Mouse (Mus musculus) neural tube, embryonic 11.5 days (tissue): Measurements from ENCODE around the gene Nacc2. TPM values are rescaled to one million over a fixed set of nuclear protein-coding genes. Genes with fewer than 3 reads are reported as not detected.

Experiments
- ATAC-seq: fragments of 200-750 bp; cut with Nextera tagmentation; 2 replicates; pipeline ENCODE4 v1.8.0; 2017; ENCODE audit warnings: moderate number of reproducible peaks, mild to moderate bottlenecking, moderate TSS enrichment, moderate library complexity; ENCODE audit not compliant: insufficient read depth, low FRiP score, low TSS enrichment
- DNase-seq: peaks from one replicate; pipeline ENCODE4 v3.0.0-alpha.2; 2015; ENCODE audit warnings: low spot score
- H3K27ac ChIP-seq: fragments of 300-500 bp; sonication (generic); 2 replicates; pipeline ENCODE4 v1.5.1; 2014; ENCODE audit warnings: low read depth, mild to moderate bottlenecking, low read length
- H3K27me3 ChIP-seq: fragments of 300-500 bp; sonication (generic); 2 replicates; pipeline ENCODE4 v1.6.1; 2014; ENCODE audit warnings: mild to moderate bottlenecking, low read length, mixed read lengths; ENCODE audit not compliant: control insufficient read depth, insufficient read depth
- H3K36me3 ChIP-seq: fragments of 300-500 bp; sonication (generic); 2 replicates; pipeline ENCODE4 v1.6.1; 2014; ENCODE audit warnings: mild to moderate bottlenecking, low read length, moderate library complexity, mixed read lengths; ENCODE audit not compliant: control insufficient read depth, insufficient read depth
- H3K4me1 ChIP-seq: fragments of 300-500 bp; sonication (generic); 2 replicates; pipeline ENCODE4 v1.6.1; 2014; ENCODE audit warnings: low read length, mixed read lengths; ENCODE audit not compliant: control insufficient read depth, insufficient read depth
- H3K4me2 ChIP-seq: fragments of 300-500 bp; sonication (generic); 2 replicates; pipeline ENCODE4 v1.6.1; 2014; ENCODE audit warnings: low read depth, mild to moderate bottlenecking, moderate library complexity
- H3K4me3 ChIP-seq: fragments of 300-500 bp; sonication (generic); 2 replicates; pipeline ENCODE4 v1.5.1; 2014; ENCODE audit warnings: low read depth, low read length
- H3K9ac ChIP-seq: fragments of 300-500 bp; sonication (generic); 2 replicates; pipeline ENCODE4 v1.6.1; 2014; ENCODE audit warnings: mild to moderate bottlenecking, low read length
- H3K9me3 ChIP-seq: fragments of 300-500 bp; sonication (generic); 2 replicates; pipeline ENCODE4 v1.6.1; 2016; ENCODE audit warnings: low read length; ENCODE audit not compliant: control insufficient read depth
- WGBS: fragments of 180-500 bp; shearing (Covaris S2); extraction: QIAGEN DNeasy Blood & Tissue Kit; methylation state at CpG from one replicate; pipeline ENCODE4 v1.1.7; 2014; 5-methylcytosine and 5-hydroxymethylcytosine counted together
- polyA plus RNA-seq: library from polyadenylated mRNA; unstranded; fragments of >200 nt; fragmentation: Nextera tagmentation; extraction: Ambion mirVana; gene quantifications from 2 replicates; pipeline ENCODE4 v1.2.1, GENCODE M21; 2014

Nacc2 gene
- polyA plus RNA-seq, 1 experiment from 2014 or later, result 9.8 TPM

DNA sequence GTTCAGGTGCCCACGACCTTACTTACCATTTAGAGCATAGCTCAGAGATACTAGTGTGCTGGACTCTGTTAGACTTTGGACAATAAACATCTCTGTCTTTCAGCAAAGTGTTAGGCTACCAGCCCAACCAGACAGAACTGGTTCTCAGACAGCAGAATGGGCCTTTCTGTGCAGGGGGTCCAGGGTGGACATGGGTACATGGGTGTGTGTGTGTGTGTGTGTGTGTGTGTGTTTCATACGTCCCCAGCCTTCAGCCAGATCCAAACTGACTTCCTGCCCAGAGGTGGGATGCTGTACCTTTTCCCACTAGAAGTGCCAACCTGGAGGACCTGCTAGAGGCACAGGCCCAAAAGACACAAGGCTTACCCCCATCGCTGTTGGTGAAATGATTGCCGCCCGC, 23.8 kb downstream of the Nacc2 start:
- Histone ChIP-seq H3K27ac (no peak overlapping the region), H3K9me3 (no peaks in the 10 kb centered on the region), H3K36me3 (no peaks in the 10 kb centered on the region), H3K9ac (no peak overlapping the region), H3K4me3 (no peak overlapping the region), H3K27me3 (no peaks in the 10 kb centered on the region), H3K4me1 (no peaks in the 10 kb centered on the region), H3K4me2 (no peak overlapping the region)
- DNase-seq (no peak), ATAC-seq (no peak)
- 95% methylated on average over 5 of the region's 5 CpGs for WGBS

- H3K27me3 ChIP-seq, result no peaks in the 10 kb centered on the region
- 86% methylated on average over 7 of the region's 7 CpGs for WGBS
- no peaks in the 10 kb centered on the region for H3K9me3 ChIP-seq
- H3K4me3 ChIP-seq, result no peak overlapping the region
- H3K9ac ChIP-seq, result no peak overlapping the region
- DNase-seq (no peak), ATAC-seq (no peak)
- no peaks in the 10 kb centered on the region for H3K36me3 ChIP-seq
- no peak overlapping the region for H3K27ac ChIP-seq
- no peak overlapping the region for H3K4me2 ChIP-seq
- H3K4me1 ChIP-seq, result peaks cover 8% of the 10 kb centered on the region
Observed at GRCm38 (mm10) chr2:26093897-26094296, 29.1 kb downstream of the Nacc2 start.

DNA sequence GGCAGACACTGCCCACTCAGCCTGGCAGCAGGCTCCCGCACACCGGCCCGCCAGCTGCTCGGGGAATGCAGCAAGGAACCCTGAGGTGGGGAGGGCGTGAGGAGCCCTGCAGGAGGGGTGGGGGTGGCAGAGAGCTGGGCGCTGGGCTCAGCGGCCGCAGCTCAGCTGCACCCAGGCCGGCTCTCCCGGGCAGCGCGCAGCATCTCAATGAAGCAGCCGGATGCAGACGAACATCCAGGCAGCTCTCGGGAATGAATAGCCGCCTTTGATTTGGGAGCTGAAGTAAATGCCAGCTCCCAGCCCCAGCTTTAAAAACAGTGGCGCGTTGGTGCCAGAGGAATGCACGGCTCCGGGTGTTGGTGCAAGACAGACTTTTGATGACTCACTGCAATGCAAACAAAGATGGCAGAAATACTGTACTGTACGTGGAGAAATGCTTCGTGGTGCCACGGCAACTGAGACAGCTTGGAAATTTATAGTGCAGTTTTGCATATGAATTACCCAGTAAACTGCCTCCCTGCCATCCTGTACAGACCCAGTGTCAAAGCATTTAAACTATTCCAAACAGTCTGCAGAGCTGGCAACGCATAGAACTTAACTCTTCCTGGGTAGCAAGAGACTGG, 31.1 kb downstream of the Nacc2 start:
- no peaks in the 10 kb centered on the region for H3K9me3 ChIP-seq
- peak overlapping the region; percentile 95 for H3K4me2 ChIP-seq
- H3K27me3 ChIP-seq, result no peaks in the 10 kb centered on the region
- peak overlapping the region; percentile 84 for H3K27ac ChIP-seq
- 1% methylated on average over 24 of the region's 24 CpGs for WGBS
- H3K4me3 ChIP-seq, result peak overlapping the region; percentile 54
- ATAC-seq, result peak; percentile 79
- DNase-seq, result peak; percentile 66
- H3K4me1 ChIP-seq, result peaks cover 8% of the 10 kb centered on the region
- H3K36me3 ChIP-seq, result no peaks in the 10 kb centered on the region
- peak overlapping the region; percentile 86 for H3K9ac ChIP-seq

- no peaks in the 10 kb centered on the region for H3K27me3 ChIP-seq
Observed at GRCm38 (mm10) chr2:26090876-26091770, 31.9 kb downstream of the Nacc2 start.

GRCm38 (mm10) chr2:26089005-26089404, 34.0 kb downstream of the Nacc2 start:
- 87% methylated on average over 2 of the region's 2 CpGs for WGBS
- Histone ChIP-seq H3K4me3 (no peak overlapping the region), H3K4me2 (no peak overlapping the region), H3K9me3 (no peaks in the 10 kb centered on the region), H3K27me3 (no peaks in the 10 kb centered on the region), H3K4me1 (peaks cover 8% of the 10 kb centered on the region), H3K9ac (no peak overlapping the region), H3K27ac (no peak overlapping the region), H3K36me3 (no peaks in the 10 kb centered on the region)
- ATAC-seq, result no peak
- DNase-seq, result no peak

More at GRCm38 (mm10) chr2:26090876-26091770, 31.9 kb downstream of the Nacc2 start:
- H3K4me1 ChIP-seq, result peaks cover 8% of the 10 kb centered on the region
- peak overlapping the region; percentile 84 for H3K27ac ChIP-seq
- DNase-seq (peak; percentile 60), ATAC-seq (peak; percentile 43)
- H3K36me3 ChIP-seq, result no peaks in the 10 kb centered on the region
- peak overlapping the region; percentile 95 for H3K4me2 ChIP-seq
- WGBS, result under 1% methylated on average over 34 of the region's 39 CpGs
- H3K4me3 ChIP-seq, result peak overlapping the region; percentile 54
- no peaks in the 10 kb centered on the region for H3K9me3 ChIP-seq
- H3K9ac ChIP-seq, result peak overlapping the region; percentile 86

DNA sequence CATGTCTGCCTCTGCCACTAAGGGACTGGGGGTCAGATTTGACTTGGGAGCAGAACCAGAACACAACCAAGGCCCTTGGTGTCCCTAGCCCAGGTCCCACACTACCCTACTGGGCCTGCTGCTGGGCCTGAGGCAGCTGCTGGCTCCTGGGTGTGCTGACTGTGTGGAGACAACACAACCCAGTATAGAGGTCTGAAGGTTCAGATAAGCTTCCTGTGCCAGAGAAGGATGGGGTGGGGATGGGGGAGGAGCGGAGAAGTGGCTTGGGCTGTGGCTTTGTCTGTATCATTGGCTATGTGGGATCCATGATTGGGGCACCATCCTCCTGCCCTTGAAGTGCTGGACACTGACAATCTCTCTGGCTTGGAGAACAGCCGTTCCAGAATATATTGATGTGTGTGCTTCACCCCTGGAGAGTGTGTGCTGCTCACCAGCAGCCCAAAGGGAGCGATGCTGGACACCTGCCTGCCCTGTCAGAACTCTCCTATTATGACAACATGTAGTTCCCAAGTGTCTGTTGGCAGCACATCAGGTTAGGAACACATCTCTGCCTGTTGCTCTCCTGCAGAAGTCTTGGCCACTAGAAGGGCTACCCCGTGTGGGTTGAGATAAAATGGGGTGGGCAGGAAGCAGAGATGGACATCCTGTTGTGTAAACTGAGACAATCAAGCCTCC, 36.0 kb downstream of the Nacc2 start:
- Histone ChIP-seq H3K9me3 (no peaks in the 10 kb centered on the region), H3K4me2 (no peak overlapping the region), H3K4me1 (0 out of 2 replicates have a peak, but pooled peaks cover 2% of the 10 kb centered on the region), H3K27ac (no peak overlapping the region), H3K27me3 (no peaks in the 10 kb centered on the region), H3K4me3 (no peak overlapping the region), H3K9ac (no peak overlapping the region), H3K36me3 (no peaks in the 10 kb centered on the region)
- no peak for ATAC-seq
- WGBS, result 80% methylated on average over 4 of the region's 4 CpGs
- DNase-seq, result no peak

DNA sequence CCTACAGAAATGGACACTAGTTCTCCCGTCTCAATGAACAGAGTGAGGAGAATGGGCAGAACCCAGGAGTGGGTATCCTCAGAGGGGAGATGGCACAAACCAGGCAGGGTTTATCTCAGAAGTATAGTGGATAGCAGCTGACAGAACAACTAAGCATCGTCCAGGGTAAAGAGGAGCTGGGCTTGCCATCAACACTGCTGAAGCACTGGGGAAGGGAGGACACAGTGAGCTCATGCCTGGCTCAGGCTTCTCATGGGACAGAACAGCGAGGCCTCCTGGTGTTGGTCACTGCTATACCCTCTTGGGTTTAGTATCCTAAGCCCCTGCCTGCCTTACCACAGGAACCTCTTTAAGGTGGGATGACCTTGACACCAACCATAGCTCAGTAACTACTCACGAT, 36.5 kb downstream of the Nacc2 start:
- H3K27me3 ChIP-seq, result no peaks in the 10 kb centered on the region
- ATAC-seq (no peak), DNase-seq (no peak)
- H3K27ac ChIP-seq, result no peak overlapping the region
- WGBS, result 83% methylated on average over 4 of the region's 4 CpGs
- H3K4me2 ChIP-seq, result no peak overlapping the region
- H3K36me3 ChIP-seq, result no peaks in the 10 kb centered on the region
- no peak overlapping the region for H3K4me3 ChIP-seq
- H3K9ac ChIP-seq, result no peak overlapping the region
- 0 out of 2 replicates have a peak, but pooled peaks cover 2% of the 10 kb centered on the region for H3K4me1 ChIP-seq
- H3K9me3 ChIP-seq, result no peaks in the 10 kb centered on the region

- Histone ChIP-seq H3K4me1 (no peaks in the 10 kb centered on the region), H3K9ac (no peak overlapping the region), H3K4me3 (no peak overlapping the region), H3K9me3 (no peaks in the 10 kb centered on the region), H3K27me3 (no peaks in the 10 kb centered on the region), H3K27ac (no peak overlapping the region), H3K36me3 (no peaks in the 10 kb centered on the region), H3K4me2 (no peak overlapping the region)
- no peak for ATAC-seq
- WGBS, result 71% methylated on average over 4 of the region's 4 CpGs
- DNase-seq, result no peak
Observed at GRCm38 (mm10) chr2:26082883-26083282, 40.1 kb downstream of the Nacc2 start.
